Mouse (Mus musculus) limb, embryonic 12.5 days (tissue): ENCODE measurements around the gene Apc2. TPM values are rescaled to one million over a fixed set of nuclear protein-coding genes. Genes with fewer than 3 reads are reported as not detected.
"Not testable (repeated sequence)": the region's sequence is repeated elsewhere in the genome, so short reads cannot be mapped to it uniquely, and the experiment has no call there.

Experiments used
- ATAC-seq: fragments of 200-750 bp; cut with Nextera tagmentation; 2 replicates; pipeline ENCODE4 v1.8.0; 2017; ENCODE audit warnings: low read depth, moderate TSS enrichment; ENCODE audit not compliant: insufficient number of reproducible peaks, insufficient read depth, low FRiP score, low TSS enrichment
- H3K27ac ChIP-seq: fragments of 300-500 bp; sonication (generic); 2 replicates; pipeline ENCODE4 v1.5.1; 2016; ENCODE audit warnings: mild to moderate bottlenecking, moderate library complexity
- H3K27me3 ChIP-seq: fragments of 300-500 bp; sonication (generic); 2 replicates; pipeline ENCODE4 v1.6.1; 2016; ENCODE audit warnings: mild to moderate bottlenecking, moderate library complexity
- H3K36me3 ChIP-seq: fragments of 300-500 bp; sonication (generic); 2 replicates; pipeline ENCODE4 v1.6.1; 2016; ENCODE audit warnings: mild to moderate bottlenecking, moderate library complexity
- H3K4me1 ChIP-seq: fragments of 300-500 bp; sonication (generic); replicated peaks from 2 replicates; pipeline ENCODE4 v1.6.1; 2016
- H3K4me2 ChIP-seq: fragments of 300-500 bp; sonication (generic); 2 replicates; pipeline ENCODE4 v1.6.1; 2016; ENCODE audit warnings: mild to moderate bottlenecking, moderate library complexity
- H3K4me3 ChIP-seq: fragments of 300-500 bp; sonication (generic); replicated peaks from 2 replicates; pipeline ENCODE4 v1.5.1; 2016; ENCODE audit warnings: mild to moderate bottlenecking
- H3K9ac ChIP-seq: fragments of 300-500 bp; sonication (generic); replicated peaks from 2 replicates; pipeline ENCODE4 v1.6.1; 2016; ENCODE audit warnings: mild to moderate bottlenecking, moderate library complexity
- H3K9me3 ChIP-seq: fragments of 300-500 bp; sonication (generic); 2 replicates; pipeline ENCODE4 v1.6.1; 2016; ENCODE audit warnings: mild to moderate bottlenecking, moderate library complexity
- WGBS: fragments of 180-500 bp; shearing (Covaris S2); methylation state at CpG from one replicate; pipeline ENCODE4 v1.1.7; 2016; 5-methylcytosine and 5-hydroxymethylcytosine counted together
- polyA plus RNA-seq: library from polyadenylated mRNA; unstranded; fragments of >200 nt; fragmentation: Nextera tagmentation; extraction: Ambion mirVana; gene quantifications from 2 replicates; pipeline ENCODE4 v1.2.1, GENCODE M21; 2016

Apc2 gene
- polyA plus RNA-seq, result 4.7 and 5.3 TPM in 2 replicates

- Histone ChIP-seq H3K4me2 (peak within 1 kb of the TSS; percentile 74), H3K4me1 (peaks cover 40% of the 10 kb centered on the region), H3K27ac (peak within 1 kb of the TSS; percentile 65), H3K4me3 (peak within 1 kb of the TSS; percentile 41), H3K9ac (peak within 1 kb of the TSS; percentile 57), H3K36me3 (peaks cover 19% of the 10 kb centered on the region), H3K27me3 (peaks cover 42% of the 10 kb centered on the region), H3K9me3 (no peaks in the 10 kb centered on the region)
- WGBS, result under 1% methylated on average over 26 of the region's 26 CpGs
- ATAC-seq, result peak; percentile 34; the same call in 1 of the 2 replicates
Measured at GRCm38 (mm10) chr10:80295618-80296425, at the start of gene Apc2. Apc2 (plus strand) TSS chr10:80295977.

GRCm38 (mm10) chr10:80247849-80248248 lies 47.9 kb upstream of the Apc2 start:
- 57% methylated on average over 6 of the region's 6 CpGs for WGBS
- Histone ChIP-seq H3K4me3 (no peak overlapping the region), H3K27me3 (no peaks in the 10 kb centered on the region), H3K4me1 (peaks cover 15% of the 10 kb centered on the region; the same call in 1 of the 2 replicates), H3K36me3 (peaks cover 22% of the 10 kb centered on the region), H3K9ac (no peak overlapping the region), H3K9me3 (no peaks in the 10 kb centered on the region), H3K27ac (no peak overlapping the region), H3K4me2 (no peak overlapping the region)
- ATAC-seq, result no peak

- ATAC-seq, H3K27me3 ChIP-seq, H3K27ac ChIP-seq, H3K9me3 ChIP-seq, H3K9ac ChIP-seq: not testable (repeated sequence)
- Histone ChIP-seq H3K36me3 (peaks cover 21% of the 10 kb centered on the region), H3K4me3 (peak overlapping the region; percentile 80), H3K4me1 (peaks cover 15% of the 10 kb centered on the region; the same call in 1 of the 2 replicates), H3K4me2 (peak overlapping the region; percentile 80)
- 47% methylated on average over 3 of the region's 3 CpGs for WGBS
Measured at GRCm38 (mm10) chr10:80248437-80248836, 47.3 kb upstream of the Apc2 start.

GRCm38 (mm10) chr10:80248971-80249640 lies 46.7 kb upstream of the Apc2 start, which contains the start of gene Ndufs7:
Ndufs7 (plus strand) TSS chr10:80249121.
- H3K27ac ChIP-seq, result peak within 1 kb of the TSS; percentile 89
- ATAC-seq, result peak; percentile 86
- WGBS, result under 1% methylated on average over 53 of the region's 53 CpGs
- H3K4me3 ChIP-seq, result peak within 1 kb of the TSS; percentile 80
- H3K4me1 ChIP-seq, result peaks cover 15% of the 10 kb centered on the region; the same call in 1 of the 2 replicates
- H3K4me2 ChIP-seq, result peak within 1 kb of the TSS; percentile 80
- H3K27me3 ChIP-seq, result no peaks in the 10 kb centered on the region
- peak within 1 kb of the TSS; percentile 80 for H3K9ac ChIP-seq
- H3K36me3 ChIP-seq, result peaks cover 21% of the 10 kb centered on the region
- no peaks in the 10 kb centered on the region for H3K9me3 ChIP-seq

DNA sequence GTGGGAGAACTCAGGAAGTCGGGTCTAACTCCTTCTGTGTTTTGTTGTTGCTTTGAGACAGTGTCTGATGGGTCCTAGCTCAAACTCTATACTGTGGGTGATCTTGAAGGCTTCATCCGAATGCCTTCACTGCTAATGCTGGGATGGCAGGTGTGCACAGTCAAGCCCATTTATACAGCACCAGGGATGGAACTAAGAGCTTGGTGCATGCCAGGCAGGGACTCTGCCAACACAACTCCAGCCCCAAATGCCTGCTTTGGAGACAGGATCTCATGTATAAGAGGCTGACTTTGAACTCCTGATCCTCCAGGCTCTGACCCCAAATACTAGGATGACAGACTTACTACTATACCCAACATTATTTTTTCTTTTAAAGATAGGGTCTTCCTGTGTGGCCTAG lies 45.7 kb upstream of the Apc2 start:
- 39% methylated on average over 2 of the region's 2 CpGs for WGBS

GRCm38 (mm10) chr10:80250573-80250972 lies 45.2 kb upstream of the Apc2 start:
- Histone ChIP-seq H3K9me3 (no peaks in the 10 kb centered on the region), H3K4me1 (peaks cover 10% of the 10 kb centered on the region; the same call in 1 of the 2 replicates), H3K36me3 (peaks cover 29% of the 10 kb centered on the region), H3K4me2 (peak overlapping the region; percentile 80), H3K27me3 (no peaks in the 10 kb centered on the region), H3K4me3 (peak overlapping the region; percentile 80), H3K27ac (no peak overlapping the region), H3K9ac (no peak overlapping the region)
- WGBS, result 83% methylated on average over 4 of the region's 4 CpGs
- ATAC-seq, result no peak

More for the DNA sequence above, 45.7 kb upstream of the Apc2 start:
- no peak for ATAC-seq
- peaks cover 15% of the 10 kb centered on the region; the same call in 1 of the 2 replicates for H3K4me1 ChIP-seq
- H3K4me3 ChIP-seq, result peak overlapping the region; percentile 80
- H3K9ac ChIP-seq, result peak overlapping the region; percentile 80
- H3K4me2 ChIP-seq, result peak overlapping the region; percentile 80
- H3K36me3 ChIP-seq, result peaks cover 23% of the 10 kb centered on the region
- no peaks in the 10 kb centered on the region for H3K9me3 ChIP-seq
- H3K27me3 ChIP-seq, result no peaks in the 10 kb centered on the region
- peak overlapping the region; percentile 89; the same call in 1 of the 2 replicates for H3K27ac ChIP-seq

- Histone ChIP-seq H3K4me1 (peaks cover 10% of the 10 kb centered on the region; the same call in 1 of the 2 replicates), H3K27ac (no peak overlapping the region), H3K36me3 (peaks cover 43% of the 10 kb centered on the region), H3K4me2 (no peak overlapping the region), H3K4me3 (no peak overlapping the region), H3K9me3 (no peaks in the 10 kb centered on the region), H3K27me3 (no peaks in the 10 kb centered on the region), H3K9ac (no peak overlapping the region)
- ATAC-seq, result no peak
Measured at GRCm38 (mm10) chr10:80252011-80252410, 43.8 kb upstream of the Apc2 start.

DNA sequence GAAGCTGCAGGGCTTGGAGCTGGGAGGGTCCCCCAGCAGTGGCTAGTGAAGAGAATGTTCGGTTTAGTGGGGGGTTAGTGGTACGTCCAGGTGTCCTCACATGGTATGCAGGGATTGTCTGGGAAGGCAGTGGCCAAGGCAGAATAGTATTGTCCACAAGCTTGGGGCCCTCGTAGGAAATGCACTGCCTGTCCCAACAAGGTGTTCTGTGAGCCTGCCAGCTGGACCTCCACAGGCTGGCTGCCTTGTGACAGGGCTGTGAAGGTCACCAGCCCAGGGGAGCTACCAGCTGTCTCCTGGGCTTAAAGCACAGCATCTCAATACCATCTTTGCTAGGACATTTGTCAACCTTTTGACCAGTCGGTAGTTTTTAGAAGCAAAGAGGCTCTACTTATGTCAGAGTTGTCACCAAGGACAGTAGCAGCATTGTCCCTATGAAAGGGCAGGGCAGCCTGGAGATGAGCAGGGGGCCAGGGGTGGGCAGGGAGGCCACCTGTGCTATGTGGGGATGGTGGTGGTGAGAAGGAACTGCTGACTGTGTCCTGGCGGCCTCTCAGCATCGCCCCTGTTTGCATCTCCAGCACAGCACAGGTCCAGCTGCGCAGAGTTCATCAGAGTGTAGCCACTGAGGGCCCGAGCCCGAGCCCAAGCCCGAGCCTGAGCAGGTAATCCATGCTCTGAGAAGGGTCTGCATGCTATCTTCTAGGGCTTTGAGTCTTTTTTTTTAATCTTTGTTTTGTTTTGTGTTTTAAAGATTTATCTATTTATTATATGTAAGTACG lies 43.1 kb upstream of the Apc2 start:
- Histone ChIP-seq H3K9me3 (no peaks in the 10 kb centered on the region), H3K27ac (no peak overlapping the region), H3K4me2 (no peak overlapping the region), H3K9ac (no peak overlapping the region), H3K27me3 (no peaks in the 10 kb centered on the region), H3K4me3 (no peak overlapping the region), H3K4me1 (peaks cover 10% of the 10 kb centered on the region; the same call in 1 of the 2 replicates), H3K36me3 (peaks cover 48% of the 10 kb centered on the region)
- WGBS, result 93% methylated on average over 11 of the region's 11 CpGs
- ATAC-seq, result no peak

GRCm38 (mm10) chr10:80253551-80253950 lies 42.2 kb upstream of the Apc2 start:
- no peak for ATAC-seq
- Histone ChIP-seq H3K4me1 (peaks cover 10% of the 10 kb centered on the region; the same call in 1 of the 2 replicates), H3K4me3 (0 out of 2 replicates have a peak overlapping the region, but pooled peaks have one; percentile 2), H3K36me3 (peaks cover 56% of the 10 kb centered on the region), H3K27ac (no peak overlapping the region), H3K27me3 (no peaks in the 10 kb centered on the region), H3K4me2 (no peak overlapping the region), H3K9me3 (no peaks in the 10 kb centered on the region), H3K9ac (no peak overlapping the region)
- 88% methylated on average over 6 of the region's 6 CpGs for WGBS

- peaks cover 64% of the 10 kb centered on the region for H3K36me3 ChIP-seq
- 95% methylated on average over 26 of the region's 26 CpGs for WGBS
- ATAC-seq, result no peak
Measured at GRCm38 (mm10) chr10:80254331-80255297, 41.2 kb upstream of the Apc2 start.

More at GRCm38 (mm10) chr10:80254331-80255297, 41.2 kb upstream of the Apc2 start:
- H3K4me1 ChIP-seq, result peaks cover 16% of the 10 kb centered on the region
- H3K9me3 ChIP-seq, result no peaks in the 10 kb centered on the region
- no peak overlapping the region for H3K4me3 ChIP-seq
- no peak overlapping the region for H3K27ac ChIP-seq
- H3K9ac ChIP-seq, result no peak overlapping the region
- no peak overlapping the region for H3K4me2 ChIP-seq
- no peaks in the 10 kb centered on the region for H3K27me3 ChIP-seq
